Mouse (Mus musculus): ENCODE data around the gene Olfr453. TPM values are rescaled to one million over a fixed set of nuclear protein-coding genes. Genes with fewer than 3 reads are reported as not detected.

The Olfr453 gene
- polyA plus RNA-seq, 1 experiment from 2014 or later = not detected

- ATAC-seq (ENCODE audit: insufficient number of reproducible peaks, insufficient read depth, low FRiP score, low TSS enrichment, low read depth) = no peak
- Histone ChIP-seq H3K27ac (no peak within 1 kb of the TSS), H3K9me3 (no peaks in the 10 kb centered on the region), H3K4me3 (replicated peaks) (no peak within 1 kb of the TSS), H3K9ac (replicated peaks) (no peak within 1 kb of the TSS), H3K36me3 (no peaks in the 10 kb centered on the region), H3K27me3 (no peaks in the 10 kb centered on the region), H3K4me2 (no peak within 1 kb of the TSS), H3K4me1 (replicated peaks) (no peaks in the 10 kb centered on the region)
These were observed 45.6 kb downstream of the Olfr453 start, which contains the start of gene Olfr452 for GRCm38 (mm10) chr6:42784793-42785192. Gene Olfr452 (plus strand): TSS chr6:42785093.

GRCm38 (mm10) chr6:42790247-42790948 lies 51.2 kb downstream of the Olfr453 start:
- Histone ChIP-seq H3K36me3 (no peaks in the 10 kb centered on the region), H3K9ac (replicated peaks) (no peak overlapping the region), H3K4me2 (no peak overlapping the region), H3K4me1 (replicated peaks) (no peaks in the 10 kb centered on the region), H3K27me3 (no peaks in the 10 kb centered on the region), H3K27ac (no peak overlapping the region), H3K9me3 (no peaks in the 10 kb centered on the region), H3K4me3 (replicated peaks) (no peak overlapping the region)
- 51% methylated on average over 4 of the region's 4 CpGs for WGBS
- ATAC-seq (ENCODE audit: insufficient number of reproducible peaks, insufficient read depth, low FRiP score, low TSS enrichment, low read depth) = no peak

- Histone ChIP-seq H3K27me3 (no peaks in the 10 kb centered on the region), H3K4me2 (no peak overlapping the region), H3K27ac (no peak overlapping the region), H3K36me3 (no peaks in the 10 kb centered on the region), H3K4me1 (replicated peaks) (no peaks in the 10 kb centered on the region), H3K9me3 (no peaks in the 10 kb centered on the region), H3K4me3 (replicated peaks) (no peak overlapping the region), H3K9ac (replicated peaks) (no peak overlapping the region)
- no peak for ATAC-seq (ENCODE audit: insufficient number of reproducible peaks, insufficient read depth, low FRiP score, low TSS enrichment, low read depth)
- 78% methylated on average over 9 of the region's 9 CpGs for WGBS
These were observed 51.9 kb downstream of the Olfr453 start for GRCm38 (mm10) chr6:42790949-42791556.

- ATAC-seq (ENCODE audit: insufficient number of reproducible peaks, insufficient read depth, low FRiP score, low TSS enrichment, low read depth) = no peak
- Histone ChIP-seq H3K4me2 (no peak overlapping the region), H3K27me3 (no peaks in the 10 kb centered on the region), H3K36me3 (no peaks in the 10 kb centered on the region), H3K4me3 (replicated peaks) (no peak overlapping the region), H3K9ac (replicated peaks) (no peak overlapping the region), H3K4me1 (replicated peaks) (no peaks in the 10 kb centered on the region), H3K9me3 (no peaks in the 10 kb centered on the region), H3K27ac (no peak overlapping the region)
- 86% methylated on average over 3 of the region's 3 CpGs for WGBS
These were observed 55.8 kb downstream of the Olfr453 start for GRCm38 (mm10) chr6:42794982-42795381.

Other genes with a start within 250 kb of the Olfr453 start
- not detected in 2 replicates for gene Olfr455, start 191.8 kb upstream of the Olfr453 start, polyA plus RNA-seq (2016; fragmentation: Nextera tagmentation; extraction: Ambion mirVana)
- gene Tcaf3, start 141.7 kb upstream of the Olfr453 start, polyA plus RNA-seq (2016; fragmentation: Nextera tagmentation; extraction: Ambion mirVana) = not detected in 2 replicates
- 5.3 and 5.6 TPM in 2 replicates for gene Tcaf2, start 94.1 kb upstream of the Olfr453 start, polyA plus RNA-seq (2016; fragmentation: Nextera tagmentation; extraction: Ambion mirVana)
- 93.3 and 93.4 TPM in 2 replicates for gene Tcaf1, start 29.3 kb upstream of the Olfr453 start, polyA plus RNA-seq (2016; fragmentation: Nextera tagmentation; extraction: Ambion mirVana)
- not detected in 2 replicates for gene Olfr38, start 17.0 kb downstream of the Olfr453 start, polyA plus RNA-seq (2016; fragmentation: Nextera tagmentation; extraction: Ambion mirVana)
- not detected in 2 replicates for gene Olfr452, start 45.7 kb downstream of the Olfr453 start, polyA plus RNA-seq (2016; fragmentation: Nextera tagmentation; extraction: Ambion mirVana)
- gene Olfr450, start 72.6 kb downstream of the Olfr453 start, polyA plus RNA-seq (2016; fragmentation: Nextera tagmentation; extraction: Ambion mirVana) = not detected in 2 replicates
- gene Olfr449, start 95.0 kb downstream of the Olfr453 start, polyA plus RNA-seq (2016; fragmentation: Nextera tagmentation; extraction: Ambion mirVana) = not detected in 2 replicates
- gene Olfr448, start 151.1 kb downstream of the Olfr453 start, polyA plus RNA-seq (2016; fragmentation: Nextera tagmentation; extraction: Ambion mirVana) = not detected in 2 replicates
- gene Olfr447, start 169.5 kb downstream of the Olfr453 start, polyA plus RNA-seq (2016; fragmentation: Nextera tagmentation; extraction: Ambion mirVana) = not detected in 2 replicates
- gene Olfr446, start 182.0 kb downstream of the Olfr453 start, polyA plus RNA-seq (2016; fragmentation: Nextera tagmentation; extraction: Ambion mirVana) = not detected in 2 replicates
- not detected in 2 replicates for gene Olfr444, start 209.7 kb downstream of the Olfr453 start, polyA plus RNA-seq (2016; fragmentation: Nextera tagmentation; extraction: Ambion mirVana)